Mouse (Mus musculus) urinary bladder, adult 18-20 months (tissue): ENCODE data around the gene Gm20662.

Source experiments
- DNase-seq, 2 experiments: peaks; one replicate each; pipeline ENCODE4 v3.0.0; 2022; ENCODE audit warnings: low spot score in 2 of 2, mixed read lengths in 2 of 2

Gene Gm20662

GRCm38 (mm10) chr9:108052885-108053664, 56.9 kb downstream of the Gm20662 start, which contains the start of gene Amigo3:
Gene Amigo3 (plus strand): TSS chr9:108053159.
- peak; percentile 93 to 97 for DNase-seq

GRCm38 (mm10) chr9:108053665-108054225, 57.6 kb downstream of the Gm20662 start:
- DNase-seq: no peak

DNA sequence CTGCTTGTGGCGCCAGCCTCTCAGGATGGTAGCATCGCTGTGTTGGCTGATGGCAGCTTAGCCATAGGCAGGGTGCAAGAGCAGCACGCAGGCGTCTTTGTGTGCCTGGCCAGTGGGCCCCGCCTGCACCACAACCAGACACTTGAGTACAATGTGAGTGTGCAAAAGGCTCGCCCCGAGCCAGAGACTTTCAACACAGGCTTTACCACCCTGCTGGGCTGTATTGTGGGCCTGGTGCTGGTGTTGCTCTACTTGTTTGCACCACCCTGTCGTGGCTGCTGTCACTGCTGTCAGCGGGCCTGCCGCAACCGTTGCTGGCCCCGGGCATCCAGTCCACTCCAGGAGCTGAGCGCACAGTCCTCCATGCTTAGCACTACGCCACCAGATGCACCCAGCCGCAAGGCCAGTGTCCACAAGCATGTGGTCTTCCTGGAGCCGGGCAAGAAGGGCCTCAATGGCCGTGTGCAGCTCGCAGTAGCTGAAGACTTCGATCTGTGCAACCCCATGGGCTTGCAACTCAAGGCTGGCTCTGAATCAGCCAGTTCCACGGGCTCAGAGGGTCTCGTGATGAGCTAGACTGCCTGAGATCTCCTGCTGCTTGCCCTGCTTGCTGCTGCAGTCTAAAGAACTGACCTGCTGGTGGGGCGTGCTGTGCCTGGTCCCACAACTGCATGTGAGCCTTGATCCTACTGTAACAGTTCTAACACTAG, 58.3 kb downstream of the Gm20662 start:
- no peak for DNase-seq

- no peak for DNase-seq
These were observed 58.9 kb downstream of the Gm20662 start for GRCm38 (mm10) chr9:108055061-108055460.

GRCm38 (mm10) chr9:108055661-108056237, 59.6 kb downstream of the Gm20662 start:
- DNase-seq: no peak

DNA sequence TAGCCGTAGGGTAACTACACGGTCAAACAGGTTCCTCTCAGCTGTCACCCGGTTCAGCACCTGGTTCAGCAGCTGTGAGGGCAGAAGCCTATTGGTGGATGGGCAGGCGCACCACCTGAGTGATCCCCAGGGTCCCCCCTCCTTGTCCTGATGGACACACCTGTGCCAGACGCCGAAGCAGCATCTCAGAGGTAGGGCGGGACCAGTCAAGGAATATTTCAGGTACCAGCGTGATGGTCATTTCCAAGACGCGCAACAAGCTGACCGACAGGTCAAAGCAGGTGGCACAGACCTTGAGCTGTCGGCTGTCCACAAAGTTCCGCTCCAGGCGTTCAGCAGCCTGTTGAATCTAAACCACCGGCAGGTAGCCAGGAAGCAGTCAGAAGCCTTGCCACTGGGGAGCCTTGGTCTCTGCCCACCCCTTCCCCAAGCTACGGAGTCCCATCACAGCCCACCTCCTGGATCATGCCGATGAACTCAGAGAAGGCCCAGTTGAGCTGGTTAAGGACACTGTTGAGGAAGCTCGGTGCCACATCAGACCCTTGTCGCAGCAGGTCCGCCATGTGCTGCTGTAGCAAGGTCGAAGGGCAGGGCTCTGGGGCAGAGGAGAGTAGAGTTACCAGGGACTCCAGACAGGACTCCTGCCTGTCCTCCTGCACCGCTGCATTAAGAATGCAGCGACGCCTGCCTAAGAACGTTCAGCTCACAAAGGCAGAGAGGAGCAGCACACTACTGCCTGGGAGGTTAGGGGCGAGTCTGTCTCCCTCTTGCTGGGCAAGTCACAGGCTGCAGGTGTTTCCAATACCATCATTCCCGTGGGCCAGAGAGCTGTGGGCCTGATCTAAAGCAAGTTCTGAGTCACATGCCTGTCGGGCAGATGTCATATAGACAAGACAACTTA, 60.5 kb downstream of the Gm20662 start:
- no peak for DNase-seq

GRCm38 (mm10) chr9:108057262-108057562, 61.1 kb downstream of the Gm20662 start:
- DNase-seq: no peak

GRCm38 (mm10) chr9:108058291-108058690, 62.1 kb downstream of the Gm20662 start:
- DNase-seq: no peak

- no peak for DNase-seq
These were observed 66.0 kb downstream of the Gm20662 start for GRCm38 (mm10) chr9:108062142-108062541.

GRCm38 (mm10) chr9:108063361-108063760, 67.2 kb downstream of the Gm20662 start:
- DNase-seq: no peak

- peak in 1 of 2 experiments; percentile 51 for DNase-seq
These were observed 69.4 kb downstream of the Gm20662 start for GRCm38 (mm10) chr9:108065491-108066011.

DNA sequence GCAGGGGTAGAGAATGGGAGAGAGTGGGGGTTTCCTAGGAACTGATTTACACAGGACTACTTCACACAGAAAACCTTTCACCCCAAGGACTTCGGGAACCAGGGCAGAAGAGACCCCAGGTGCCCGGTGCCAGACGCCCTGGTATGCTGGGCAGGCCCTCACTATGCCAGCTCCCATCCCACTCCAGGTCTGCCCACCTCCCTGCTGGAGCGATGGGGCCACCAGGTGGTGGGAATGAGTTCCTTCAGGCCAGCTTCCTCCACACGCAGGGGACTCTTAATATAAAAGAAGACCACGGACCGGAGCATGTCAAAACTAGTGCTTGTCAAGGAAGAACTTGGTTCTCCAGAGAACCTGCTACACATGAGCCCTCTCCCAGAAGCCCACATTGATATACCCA, 71.0 kb downstream of the Gm20662 start:
- DNase-seq: no peak

- DNase-seq: peak; percentile 68 to 74
These were observed 71.8 kb downstream of the Gm20662 start for GRCm38 (mm10) chr9:108067900-108068299.

DNA sequence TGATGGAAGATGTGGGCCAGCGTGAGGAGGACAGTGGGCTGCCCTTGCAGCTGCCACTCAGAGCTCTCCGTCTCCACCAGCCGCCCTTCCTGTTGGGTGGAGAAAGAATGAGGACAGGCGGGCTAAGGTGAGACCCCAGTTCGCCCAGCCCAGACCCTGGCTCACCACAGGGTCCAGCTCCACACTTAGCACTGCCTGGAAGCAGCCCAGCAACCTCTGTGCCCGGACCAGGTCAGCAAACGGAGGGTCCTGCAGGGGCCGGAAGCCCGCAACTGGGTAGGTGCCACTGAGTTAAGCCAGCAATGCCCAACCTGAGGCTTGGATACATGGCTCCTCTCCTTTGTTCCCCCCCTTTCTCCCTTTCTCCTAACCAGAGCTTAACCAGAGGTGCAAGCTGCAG, 72.9 kb downstream of the Gm20662 start:
- no peak for DNase-seq

GRCm38 (mm10) chr9:108069529-108069928, 73.4 kb downstream of the Gm20662 start:
- no peak for DNase-seq

GRCm38 (mm10) chr9:108071801-108072200, 75.7 kb downstream of the Gm20662 start:
- no peak for DNase-seq

DNA sequence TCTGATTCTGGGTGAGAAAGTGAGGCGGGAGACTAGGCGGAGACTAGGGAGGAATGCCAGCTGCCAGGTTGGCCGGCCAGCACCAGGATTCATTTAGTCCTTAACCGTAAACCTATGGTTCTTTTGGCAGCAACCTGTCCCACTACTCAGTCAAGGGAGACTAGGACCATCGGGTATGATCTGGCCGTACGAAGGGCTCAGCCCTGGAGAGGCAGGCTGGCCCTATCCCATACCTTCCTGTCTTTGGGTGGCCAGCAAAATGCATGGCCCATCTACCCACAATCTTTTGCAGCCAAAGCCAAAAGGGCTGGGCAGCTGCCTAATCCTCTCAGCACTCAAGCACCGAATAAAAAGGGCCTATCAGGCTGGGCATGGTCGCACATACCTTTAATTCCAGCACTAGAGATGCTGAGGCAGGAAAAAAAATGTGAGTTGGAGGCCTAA, 76.4 kb downstream of the Gm20662 start:
- no peak for DNase-seq

DNA sequence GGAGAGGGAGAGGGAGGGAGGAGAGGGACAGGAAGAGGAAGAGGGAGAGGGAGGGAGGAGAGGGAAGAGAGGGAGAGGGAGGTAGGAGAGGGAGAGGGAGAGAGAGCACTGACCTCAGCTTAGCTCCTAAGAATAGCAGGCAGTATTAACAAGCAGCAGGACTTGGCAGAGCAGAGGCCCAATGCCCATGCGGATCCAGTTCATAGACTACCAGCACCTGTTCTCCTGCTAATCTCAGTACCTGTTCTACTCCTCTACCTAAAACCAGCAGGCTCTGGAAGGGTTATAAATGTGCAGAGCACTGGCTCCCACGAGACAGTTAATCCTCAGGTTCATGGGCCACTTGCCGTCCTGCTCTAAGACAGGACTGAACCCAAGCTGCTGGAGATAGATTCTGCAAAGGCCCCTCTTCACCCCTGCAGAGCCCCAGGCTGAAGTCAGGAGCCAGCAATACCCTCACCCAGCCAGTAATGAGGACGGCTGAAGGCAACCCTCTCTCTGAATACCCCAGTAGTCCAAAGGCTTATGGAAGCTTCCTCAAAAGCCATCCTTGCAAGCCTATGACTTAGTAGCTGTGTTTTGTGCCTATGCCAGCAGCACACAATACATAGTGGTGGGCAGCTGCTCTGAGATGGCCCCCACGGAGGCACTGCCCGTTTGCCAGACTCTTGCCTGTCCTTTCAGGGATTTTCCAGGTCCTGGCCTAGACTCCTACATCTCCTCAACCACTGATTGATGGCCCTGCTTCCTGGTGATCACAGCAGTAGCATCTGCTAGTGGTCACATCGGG, 77.2 kb downstream of the Gm20662 start:
- no peak for DNase-seq

DNA sequence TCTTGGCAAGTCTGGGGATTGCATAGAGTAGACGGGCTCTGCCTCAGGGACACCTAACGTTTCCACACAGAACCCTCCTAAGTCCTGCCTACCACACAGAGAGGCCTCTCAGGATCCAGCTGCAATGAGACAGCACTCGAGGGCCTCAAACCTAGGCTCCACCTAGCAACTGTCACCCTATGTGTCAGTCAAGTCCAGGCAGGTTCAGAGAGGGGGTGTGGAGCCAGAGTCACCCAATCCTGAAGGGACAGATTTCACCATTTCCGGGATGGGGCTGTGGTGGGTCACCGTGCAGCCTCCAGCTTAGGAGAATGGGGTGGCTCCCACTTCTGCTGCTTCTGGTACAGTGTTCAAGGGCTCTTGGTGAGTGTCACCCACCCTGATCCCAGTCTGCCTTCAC, 84.0 kb downstream of the Gm20662 start, which contains the start of gene Mst1:
Gene Mst1 (plus strand): TSS at position 269 of the 400 bp plus-strand sequence.
- peak in 1 of 2 experiments; percentile 30 for DNase-seq

GRCm38 (mm10) chr9:108082549-108082948, 86.4 kb downstream of the Gm20662 start:
- DNase-seq: no peak
